Mouse (Mus musculus) CD4-positive helper T cell, adult 2 months (primary cell): ENCODE results near the gene Scd4.
"Not testable (repeated sequence)": the region's sequence is repeated elsewhere in the genome, so short reads cannot be mapped to it uniquely, and the experiment has no call there.

Experiments used
- DNase-seq: peaks from one replicate; pipeline ENCODE4 v3.0.0-alpha.2; 2012; ENCODE audit warnings: low read depth, missing footprints, low spot score

Gene Scd4

DNA sequence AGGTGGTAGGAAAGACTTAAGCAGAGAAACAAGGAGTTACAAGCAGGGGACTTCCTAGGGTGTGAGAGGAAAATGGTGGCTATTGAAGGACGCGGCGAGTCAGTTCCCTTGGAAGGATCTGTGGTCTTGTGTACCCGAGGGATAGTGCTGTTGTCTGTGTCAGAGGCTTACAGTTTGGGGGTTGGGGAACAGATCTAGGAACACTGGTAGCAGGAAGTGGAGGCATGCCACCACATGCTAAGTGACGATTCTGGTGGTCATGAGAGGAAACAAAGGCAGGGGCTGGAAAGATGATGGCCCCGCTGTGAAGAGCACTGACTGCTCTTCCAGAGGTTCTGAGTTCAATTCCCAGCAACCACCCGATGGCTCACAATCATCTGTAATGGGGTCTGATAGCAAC is 32.4 kb upstream of the Scd4 start:
- peak; percentile 43 for DNase-seq

GRCm38 (mm10) chr19:44301176-44301575 is 31.7 kb upstream of the Scd4 start:
- DNase-seq, result peak; percentile 65

- no peak for DNase-seq
Measured at GRCm38 (mm10) chr19:44301671-44302305, 31.1 kb upstream of the Scd4 start.

DNA sequence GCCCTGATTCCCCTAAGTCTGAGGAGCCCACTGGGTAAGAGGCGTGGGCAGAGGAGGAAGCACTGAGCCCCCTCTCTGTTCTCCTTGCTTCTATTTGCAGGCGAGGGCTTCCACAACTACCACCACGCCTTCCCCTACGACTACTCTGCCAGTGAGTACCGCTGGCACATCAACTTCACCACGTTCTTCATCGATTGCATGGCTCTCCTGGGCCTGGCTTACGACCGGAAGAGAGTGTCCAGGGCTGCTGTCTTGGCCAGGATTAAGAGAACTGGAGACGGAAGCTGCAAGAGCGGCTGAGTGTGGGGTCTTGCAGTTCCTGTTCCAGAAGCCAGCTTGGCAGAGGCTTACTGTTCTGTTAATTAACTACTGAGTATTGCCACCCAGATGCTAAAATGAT is 30.0 kb upstream of the Scd4 start:
- no peak for DNase-seq

DNA sequence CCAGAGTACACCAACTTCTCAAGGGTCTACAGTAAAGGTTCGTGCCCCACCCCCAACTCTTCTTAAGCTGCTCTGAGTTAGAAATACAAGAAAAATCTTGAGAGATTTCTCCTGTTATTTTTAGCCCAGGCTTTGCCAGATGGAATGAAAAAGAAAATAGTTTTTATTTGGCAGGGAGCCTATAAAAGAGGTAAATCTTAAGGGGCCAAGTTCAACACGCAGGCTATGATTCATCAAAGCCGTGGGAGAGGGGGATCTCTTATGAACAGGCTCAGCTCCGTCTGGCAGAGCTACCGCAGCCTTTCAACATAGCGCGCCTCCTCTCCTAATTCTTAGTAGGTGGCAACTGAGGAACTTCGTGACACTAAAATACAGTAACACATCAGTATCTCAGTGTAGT is 29.4 kb upstream of the Scd4 start:
- DNase-seq, result no peak

DNA sequence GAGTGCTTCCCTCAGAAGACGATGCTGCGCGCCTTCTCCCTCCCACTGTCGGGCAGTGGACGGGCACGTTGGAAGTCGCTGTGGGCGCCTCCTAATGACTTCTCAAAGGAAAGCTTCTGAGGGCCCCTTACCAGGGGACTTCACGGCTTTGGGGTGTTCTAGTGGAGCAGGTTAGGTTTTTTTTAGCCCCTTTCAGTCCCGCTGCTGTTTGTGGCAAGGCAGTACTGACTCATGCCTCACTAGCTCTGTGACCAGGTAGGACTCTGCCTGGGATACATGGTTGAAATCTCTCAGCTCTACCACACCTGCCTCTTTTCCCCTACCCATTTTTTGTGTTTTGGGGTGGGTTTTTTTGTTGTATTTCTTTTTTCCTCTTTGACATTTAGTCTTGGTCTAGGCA is 28.5 kb upstream of the Scd4 start:
- no peak for DNase-seq

- no peak for DNase-seq
Measured at GRCm38 (mm10) chr19:44304851-44305510, 27.9 kb upstream of the Scd4 start.

DNA sequence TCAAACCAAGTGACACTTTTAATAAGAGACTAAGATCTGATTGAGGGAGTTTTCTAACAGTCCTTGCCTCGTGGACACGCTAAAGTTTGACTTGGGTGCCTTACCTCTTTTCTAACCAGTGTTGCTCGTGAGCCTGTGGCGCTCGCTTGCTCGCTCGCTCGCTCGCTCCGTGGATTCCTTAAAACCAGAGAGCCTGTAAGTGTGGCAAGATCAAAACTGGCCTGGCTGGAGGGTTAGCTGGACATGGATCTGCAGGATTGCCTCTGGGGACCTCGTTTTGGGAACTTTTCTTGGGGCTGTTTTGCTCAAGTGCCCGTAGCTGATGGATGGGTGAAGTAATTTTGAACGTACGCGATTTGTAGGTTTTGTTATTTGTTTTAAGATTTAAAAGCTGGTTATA is 27.2 kb upstream of the Scd4 start:
- DNase-seq, result no peak

DNA sequence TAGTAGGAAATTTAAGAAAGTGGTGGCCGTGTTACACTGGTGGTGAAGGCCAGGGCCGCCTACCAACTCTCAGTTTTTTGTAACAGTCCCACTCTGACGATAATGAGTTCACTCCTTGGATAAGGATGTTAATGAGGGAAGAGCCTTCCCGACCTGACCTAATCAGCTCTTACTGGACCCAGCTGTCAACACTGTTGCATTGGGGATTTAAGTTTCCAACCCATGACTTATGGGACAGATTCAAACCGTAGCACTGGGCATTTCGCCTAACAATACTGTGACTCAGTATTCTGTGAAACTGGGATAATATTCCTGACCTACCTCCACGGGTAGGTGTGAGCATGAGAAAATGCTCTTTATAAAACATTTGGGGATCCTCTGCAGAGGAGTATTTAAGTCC is 26.7 kb upstream of the Scd4 start:
- no peak for DNase-seq

DNA sequence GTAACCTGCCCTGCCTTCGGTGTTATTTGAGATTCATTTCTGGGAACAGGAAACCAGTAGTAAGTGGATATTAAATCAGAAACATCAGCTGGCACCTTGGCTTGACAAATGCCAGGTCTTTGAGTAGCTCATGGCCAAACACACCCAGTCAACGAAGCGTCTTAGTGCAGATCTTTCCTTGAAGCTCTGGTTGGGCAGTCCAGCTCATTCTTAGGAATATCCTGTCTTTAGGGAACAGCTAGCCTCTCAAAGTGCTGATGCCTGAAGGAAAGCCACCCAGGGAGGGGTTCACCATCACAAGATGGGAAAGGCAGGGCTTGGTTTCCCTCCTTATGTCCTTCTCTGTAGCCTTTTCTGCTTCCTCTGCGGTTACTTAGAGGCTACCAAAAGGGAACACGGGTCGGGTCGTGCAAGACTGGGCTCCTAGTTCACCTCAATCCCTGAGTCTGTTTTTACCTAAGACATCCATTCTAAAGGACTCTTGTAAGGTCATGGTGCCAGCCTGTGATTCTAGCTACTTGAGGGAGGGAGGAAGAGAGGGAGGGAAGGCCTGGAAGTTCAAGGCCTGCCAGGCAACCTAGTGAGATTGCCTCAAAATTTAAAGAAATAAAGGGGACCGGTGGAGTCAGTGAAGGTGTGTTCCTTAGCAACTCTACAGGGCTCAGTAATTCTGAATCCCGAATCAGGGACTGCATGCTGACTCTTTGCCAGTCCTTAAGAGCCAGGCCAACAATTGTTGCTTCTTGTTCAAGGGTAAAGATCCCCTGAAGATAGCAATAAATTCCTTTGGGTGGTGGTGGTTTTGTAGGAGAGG is 25.6 kb upstream of the Scd4 start:
- DNase-seq, result no peak

- DNase-seq, result no peak
Measured at GRCm38 (mm10) chr19:44307915-44308470, 24.9 kb upstream of the Scd4 start.

- DNase-seq, result no peak
Measured at GRCm38 (mm10) chr19:44308611-44309246, 24.2 kb upstream of the Scd4 start.

GRCm38 (mm10) chr19:44309351-44310154 is 23.3 kb upstream of the Scd4 start:
- no peak for DNase-seq

DNA sequence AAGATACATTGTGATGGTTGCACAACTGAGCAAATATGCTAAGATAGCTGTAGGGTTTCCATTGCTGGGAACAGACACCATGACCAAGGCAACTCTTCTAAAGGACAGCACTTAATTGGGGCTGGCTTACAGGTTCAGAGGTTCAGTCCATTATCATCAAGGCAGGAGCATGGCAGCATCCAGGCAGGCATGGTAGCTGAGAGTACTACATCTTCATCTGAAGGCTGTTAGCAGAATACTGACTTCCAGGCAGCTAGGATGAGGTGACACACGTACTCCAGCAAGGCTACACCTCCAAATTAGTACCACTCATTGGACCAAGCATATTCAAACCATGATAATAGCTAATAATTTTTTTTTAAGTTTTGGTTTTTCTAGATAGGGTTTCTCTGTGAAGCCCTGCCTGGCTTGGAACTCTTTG is 22.7 kb upstream of the Scd4 start:
- DNase-seq, result not testable (repeated sequence)

DNA sequence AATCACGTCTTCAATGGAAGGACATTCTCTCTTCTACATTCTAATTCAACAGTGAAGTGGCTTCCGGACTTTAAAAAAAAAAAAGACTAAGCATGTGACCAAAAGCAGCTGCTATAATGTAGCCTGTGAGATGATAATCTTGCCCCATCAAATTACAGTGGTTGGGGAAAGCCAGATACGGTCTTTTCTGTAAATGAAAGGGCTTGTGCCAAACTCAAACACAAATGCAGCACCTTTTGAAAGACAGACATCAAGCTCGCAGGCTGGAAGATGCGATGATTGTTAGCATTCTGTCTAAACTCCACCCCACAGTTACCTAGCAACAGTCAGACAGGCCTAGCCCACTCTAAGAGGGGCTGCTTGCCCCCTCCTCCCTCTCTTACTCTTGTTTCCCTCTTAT is 22.1 kb upstream of the Scd4 start:
- DNase-seq, result peak; percentile 57

DNA sequence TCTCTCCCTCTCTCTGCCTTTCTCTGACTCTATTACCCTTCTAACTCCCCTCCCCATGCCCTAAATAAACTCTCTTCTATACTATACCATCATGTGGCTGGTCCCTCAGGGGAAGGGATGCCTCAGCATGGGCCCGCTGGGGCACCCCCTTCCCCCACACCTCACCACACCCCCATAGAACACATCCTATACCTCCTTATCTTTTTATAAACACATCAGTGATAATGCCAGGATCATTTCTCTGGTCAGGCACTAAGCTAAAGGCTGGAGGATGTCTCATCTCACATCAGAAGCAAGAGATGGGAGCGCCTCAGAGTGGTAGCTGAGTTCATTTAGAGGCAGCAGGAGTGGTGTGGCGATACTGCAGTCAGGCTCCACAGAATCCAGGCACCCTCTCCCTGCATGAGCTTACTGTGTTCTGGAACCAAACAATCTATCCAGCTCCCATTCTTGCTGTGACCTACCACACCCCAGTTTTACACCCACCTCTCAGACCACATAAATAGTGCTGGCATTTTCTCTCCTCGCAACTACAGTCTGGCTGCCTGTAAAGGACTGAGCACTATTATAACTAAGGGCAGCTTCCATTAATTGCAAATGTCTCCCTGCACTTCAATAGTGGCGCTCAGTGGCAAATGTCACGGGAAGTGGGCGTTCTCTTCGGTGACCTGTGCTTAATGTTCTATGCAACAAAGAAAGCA is 21.4 kb upstream of the Scd4 start:
- DNase-seq, result no peak

DNA sequence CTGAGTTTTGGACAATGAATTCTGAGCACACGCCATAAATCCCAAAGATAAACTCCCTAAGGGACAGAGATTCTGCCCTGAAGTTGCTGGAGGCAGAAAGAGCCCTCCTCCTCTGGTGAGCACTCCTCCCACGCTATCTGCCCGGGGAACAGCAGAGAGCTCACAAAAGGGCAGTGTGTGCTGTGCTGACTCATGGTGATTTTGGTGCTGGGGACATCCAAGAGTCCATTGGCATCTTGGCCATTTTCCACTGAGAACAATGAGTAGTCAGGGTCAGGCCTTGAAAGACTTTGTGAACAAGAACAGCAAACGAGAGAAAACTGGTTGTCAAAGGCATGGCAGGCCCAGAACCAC is 20.9 kb upstream of the Scd4 start:
- DNase-seq, result no peak

DNA sequence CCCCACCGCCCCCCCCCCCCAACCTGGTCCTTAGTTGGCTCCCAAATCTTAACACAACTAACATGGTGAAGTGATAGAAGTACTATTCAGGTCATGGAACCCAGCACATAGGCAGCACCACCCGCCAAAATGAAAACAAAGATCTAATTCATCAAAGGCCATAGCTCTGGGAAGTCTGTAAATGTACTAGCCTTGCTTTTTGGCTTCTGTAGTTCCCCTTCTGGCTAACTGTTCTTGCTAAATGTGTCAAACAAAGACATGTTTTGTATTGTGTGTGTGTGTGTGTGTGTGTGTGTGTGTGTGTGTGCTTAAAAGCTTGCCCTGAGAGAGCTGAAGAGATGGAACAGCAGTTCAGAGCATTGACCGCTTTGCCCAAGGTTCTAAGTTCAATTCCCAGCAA is 19.8 kb upstream of the Scd4 start:
- no peak for DNase-seq

- peak; percentile 78 for DNase-seq
Measured at GRCm38 (mm10) chr19:44314327-44314759, 18.5 kb upstream of the Scd4 start.

DNA sequence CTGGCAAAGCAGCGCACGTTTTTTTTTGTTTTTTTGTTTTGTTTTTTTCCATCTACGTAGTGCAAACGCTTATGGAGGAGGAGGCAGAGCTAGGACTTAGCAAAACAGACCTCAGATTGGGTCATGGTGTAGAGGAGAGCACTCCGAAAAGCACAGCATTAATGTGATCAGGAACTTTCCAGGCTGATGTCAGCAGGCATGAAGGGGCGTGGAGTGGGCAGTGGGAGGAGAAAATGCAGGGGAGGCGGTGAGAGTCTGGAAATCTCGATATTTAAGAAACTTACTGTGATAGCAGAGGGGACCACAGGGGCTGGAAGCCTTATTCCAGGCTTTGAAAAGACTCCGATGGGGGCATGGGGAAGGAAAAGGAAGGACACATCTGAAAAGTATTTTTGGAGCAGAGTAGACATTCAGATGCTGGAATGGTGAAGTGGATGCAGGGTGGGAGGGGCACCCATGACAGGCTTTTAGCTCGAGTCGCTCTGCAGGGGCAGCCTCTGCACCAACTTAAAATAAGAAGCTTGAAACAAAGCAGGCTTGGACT is 17.9 kb upstream of the Scd4 start:
- peak; percentile 73 for DNase-seq
